Mouse (Mus musculus): ENCODE results near the gene Gm43518.

Gene Gm43518

GRCm38 (mm10) chr5:123933957-123934591 is 6.9 kb downstream of the Gm43518 start:
- DNase-seq (ENCODE audit: low spot score in 2 of 2), result no peak

GRCm38 (mm10) chr5:123935931-123936330 is 8.7 kb downstream of the Gm43518 start:
- DNase-seq (ENCODE audit: low spot score in 2 of 2), result no peak

- no peak for DNase-seq (ENCODE audit: low spot score in 2 of 2)
Observed at GRCm38 (mm10) chr5:123938479-123938878, 11.3 kb downstream of the Gm43518 start.

- no peak for DNase-seq (ENCODE audit: low spot score in 2 of 2)
Observed at GRCm38 (mm10) chr5:123946546-123946945, 19.3 kb downstream of the Gm43518 start.

- DNase-seq (ENCODE audit: low spot score in 2 of 2), result peak in 1 of 2 experiments; percentile 42
Observed at GRCm38 (mm10) chr5:123947041-123947761, 20.0 kb downstream of the Gm43518 start.

GRCm38 (mm10) chr5:123952365-123953045 is 25.3 kb downstream of the Gm43518 start:
- DNase-seq (ENCODE audit: low spot score in 2 of 2), result no peak

- DNase-seq (ENCODE audit: low spot score in 2 of 2), result no peak
Observed at GRCm38 (mm10) chr5:123957213-123957612, 30.0 kb downstream of the Gm43518 start.

GRCm38 (mm10) chr5:123959018-123959417 is 31.8 kb downstream of the Gm43518 start:
- DNase-seq (ENCODE audit: low spot score in 2 of 2), result no peak

- DNase-seq (ENCODE audit: low spot score in 2 of 2), result no peak
Observed at GRCm38 (mm10) chr5:123960129-123960528, 32.9 kb downstream of the Gm43518 start.

GRCm38 (mm10) chr5:123961046-123961445 is 33.8 kb downstream of the Gm43518 start:
- DNase-seq (ENCODE audit: low spot score in 2 of 2), result no peak

GRCm38 (mm10) chr5:123964208-123964607 is 37.0 kb downstream of the Gm43518 start:
- no peak for DNase-seq (ENCODE audit: low spot score in 2 of 2)

GRCm38 (mm10) chr5:123966759-123967158 is 39.5 kb downstream of the Gm43518 start:
- no peak for DNase-seq (ENCODE audit: low spot score in 2 of 2)

- no peak for DNase-seq (ENCODE audit: low spot score in 2 of 2)
Observed at GRCm38 (mm10) chr5:123968468-123968867, 41.2 kb downstream of the Gm43518 start.

GRCm38 (mm10) chr5:123969216-123969615 is 42.0 kb downstream of the Gm43518 start:
- DNase-seq (ENCODE audit: low spot score in 2 of 2), result no peak

- DNase-seq (ENCODE audit: low spot score in 2 of 2), result no peak
Observed at GRCm38 (mm10) chr5:123970576-123970975, 43.4 kb downstream of the Gm43518 start.

GRCm38 (mm10) chr5:123972453-123972852 is 45.2 kb downstream of the Gm43518 start:
- DNase-seq (ENCODE audit: low spot score in 2 of 2), result no peak

GRCm38 (mm10) chr5:123973299-123974178 is 46.3 kb downstream of the Gm43518 start, which contains the start of gene Hip1r:
Gene Hip1r (plus strand): TSS chr5:123973628.
- peak; percentile 71 to 72 for DNase-seq (ENCODE audit: low spot score in 2 of 2)

- no peak for DNase-seq (ENCODE audit: low spot score in 2 of 2)
Observed at GRCm38 (mm10) chr5:123974179-123974485, 46.9 kb downstream of the Gm43518 start.

- DNase-seq (ENCODE audit: low spot score in 2 of 2), result no peak
Observed at GRCm38 (mm10) chr5:123974616-123975111, 47.4 kb downstream of the Gm43518 start.

GRCm38 (mm10) chr5:123975668-123976180 is 48.5 kb downstream of the Gm43518 start:
- no peak for DNase-seq (ENCODE audit: low spot score in 2 of 2)

GRCm38 (mm10) chr5:123977231-123977630 is 50.0 kb downstream of the Gm43518 start:
- no peak for DNase-seq (ENCODE audit: low spot score in 2 of 2)

Measured in heart, adult 9 months (tissue).